25 mouse cellular contexts compared by ENCODE assay signal in genomic region chr4:63267121-63267520, GRCm38 (mm10). TPM values are rescaled to one million over a fixed set of nuclear protein-coding genes. Genes with fewer than 3 reads are reported as not detected.
DNase-seq lines count a peak whose midpoint lies in the region; ATAC-seq and TF ChIP-seq lines count a peak whose summit lies in the region.
"Had no signal": no experiment of that assay in that cellular context is flagged by ENCODE, and none has a peak within 500 bp of the region (broad histone marks: within the 10 kb centered on the region; RNA-seq: fewer than 3 reads in every experiment).

No protein-coding gene starts in this region.

- H3K4me3 ChIP-seq in forebrain, embryonic 15.5 days: no peak overlapping the region
- H3K4me3 ChIP-seq in forebrain, embryonic 11.5 days (ENCODE audit: low read depth, low read length): no peak overlapping the region
- no peak overlapping the region for H3K4me3 ChIP-seq in forebrain, postnatal 0 days (ENCODE audit: low read depth, low read length)
- H3K4me3 ChIP-seq in embryonic facial prominence, embryonic 10.5 days: no peak overlapping the region
- H3K4me3 ChIP-seq: embryonic facial prominence, embryonic 13.5 days; erythroblast, embryonic 14.5 days; heart, embryonic 12.5 days; heart, embryonic 15.5 days; hindbrain, embryonic 10.5 days; hindbrain, embryonic 13.5 days; intestine, embryonic 15.5 days had no signal

- peak; percentile 74 for ATAC-seq in forebrain, embryonic 15.5 days (replicated peaks)
- ATAC-seq in forebrain, embryonic 11.5 days (replicated peaks; ENCODE audit: low FRiP score): no peak
- peak; percentile 89 for ATAC-seq in forebrain, postnatal 0 days
- ATAC-seq: activated CD4-positive, CD25-positive, alpha-beta regulatory T cell, adult 4 months; hindbrain, embryonic 16.5 days; intestine, embryonic 15.5 days had no signal

- no peaks in the 10 kb centered on the region for H3K9me3 ChIP-seq in forebrain, embryonic 15.5 days
- H3K9me3 ChIP-seq in forebrain, embryonic 11.5 days (ENCODE audit: control insufficient read depth, low read length): no peaks in the 10 kb centered on the region
- no peaks in the 10 kb centered on the region for H3K9me3 ChIP-seq in forebrain, postnatal 0 days (ENCODE audit: low read length)
- H3K9me3 ChIP-seq in embryonic facial prominence, embryonic 10.5 days: no peaks in the 10 kb centered on the region
- H3K9me3 ChIP-seq: embryonic facial prominence, embryonic 13.5 days; heart, embryonic 12.5 days; heart, embryonic 15.5 days; hindbrain, embryonic 10.5 days; hindbrain, embryonic 13.5 days; intestine, embryonic 15.5 days had no signal

- no peak for TF ChIP-seq CTCF in forebrain, postnatal 0 days (IDR thresholded peaks at IDR 0.05; ENCODE audit: low read depth)

- H3K4me1 ChIP-seq in forebrain, embryonic 15.5 days: no peaks in the 10 kb centered on the region
- H3K4me1 ChIP-seq in forebrain, embryonic 11.5 days (replicated peaks; ENCODE audit: control insufficient read depth, insufficient read depth, low read length): no peaks in the 10 kb centered on the region
- H3K4me1 ChIP-seq in forebrain, postnatal 0 days (ENCODE audit: insufficient read depth): no peaks in the 10 kb centered on the region
- peaks cover 18% of the 10 kb centered on the region for H3K4me1 ChIP-seq in embryonic facial prominence, embryonic 10.5 days
- H3K4me1 ChIP-seq: intestine, embryonic 15.5 days had no signal

- DNase-seq in cerebellum, postnatal 10 days: peak; percentile 41 to 49
- DNase-seq in cerebellum, adult 9-11 months: no peak
- no peak for DNase-seq in forebrain, embryonic 11.5 days (ENCODE audit: low spot score)
- peak; percentile 75 for DNase-seq in forebrain, postnatal 0 days
- no peak for DNase-seq in embryonic facial prominence, embryonic 10.5 days (ENCODE audit: low spot score)
- DNase-seq: adrenal gland, adult 8-10 months; adrenal gland, postnatal 25 days; cerebellum, adult 11-12 months; cerebellum, adult 8-10 months; gastrocnemius, postnatal 25 days; heart, adult 18-20 months; heart, postnatal 10 days; heart, postnatal 36 days; kidney, adult 11 months; kidney, adult 8-10 months had no signal

- H3K4me2 ChIP-seq in forebrain, embryonic 15.5 days (replicated peaks): no peak overlapping the region
- H3K4me2 ChIP-seq in forebrain, embryonic 11.5 days (ENCODE audit: low read depth, low read length, severe bottlenecking): no peak overlapping the region
- H3K4me2 ChIP-seq in forebrain, postnatal 0 days (ENCODE audit: low read depth): no peak overlapping the region
- H3K4me2 ChIP-seq: embryonic facial prominence, embryonic 13.5 days; heart, embryonic 12.5 days; heart, embryonic 15.5 days; hindbrain, embryonic 13.5 days; intestine, embryonic 15.5 days had no signal

- WGBS in forebrain, embryonic 15.5 days: 65% methylated on average over 4 of the region's 4 CpGs
- WGBS in forebrain, embryonic 11.5 days: 94% methylated on average over 4 of the region's 4 CpGs
- 63% methylated on average over 4 of the region's 4 CpGs for WGBS in forebrain, postnatal 0 days
- WGBS in embryonic facial prominence, embryonic 10.5 days: 96% methylated on average over 4 of the region's 4 CpGs

- H3K36me3 ChIP-seq in forebrain, embryonic 15.5 days: no peaks in the 10 kb centered on the region
- H3K36me3 ChIP-seq in forebrain, embryonic 11.5 days (ENCODE audit: control insufficient read depth, insufficient read depth, low read length): no peaks in the 10 kb centered on the region
- no peaks in the 10 kb centered on the region for H3K36me3 ChIP-seq in forebrain, postnatal 0 days (ENCODE audit: insufficient read depth)
- H3K36me3 ChIP-seq in embryonic facial prominence, embryonic 10.5 days (replicated peaks): peaks cover 6% of the 10 kb centered on the region; the same call in 1 of the 2 replicates
- H3K36me3 ChIP-seq: heart, embryonic 12.5 days; heart, embryonic 15.5 days; hindbrain, embryonic 10.5 days; hindbrain, embryonic 13.5 days had no signal

- no peak overlapping the region for H3K9ac ChIP-seq in forebrain, embryonic 15.5 days (replicated peaks)
- H3K9ac ChIP-seq in forebrain, embryonic 11.5 days (ENCODE audit: low read length): no peak overlapping the region
- no peak overlapping the region for H3K9ac ChIP-seq in forebrain, postnatal 0 days
- H3K9ac ChIP-seq: embryonic facial prominence, embryonic 13.5 days; heart, embryonic 12.5 days; heart, embryonic 15.5 days; hindbrain, embryonic 13.5 days; intestine, embryonic 15.5 days had no signal

- no peak overlapping the region for H3K27ac ChIP-seq in forebrain, embryonic 15.5 days (replicated peaks)
- no peak overlapping the region for H3K27ac ChIP-seq in forebrain, embryonic 11.5 days (ENCODE audit: low read depth, low read length)
- no peak overlapping the region for H3K27ac ChIP-seq in forebrain, postnatal 0 days (ENCODE audit: low read depth, low read length)
- H3K27ac ChIP-seq in embryonic facial prominence, embryonic 10.5 days (replicated peaks): no peak overlapping the region
- H3K27ac ChIP-seq: embryonic facial prominence, embryonic 13.5 days; heart, embryonic 15.5 days; hindbrain, embryonic 10.5 days; hindbrain, embryonic 13.5 days; intestine, embryonic 15.5 days had no signal

- no peaks in the 10 kb centered on the region for H3K27me3 ChIP-seq in forebrain, embryonic 15.5 days
- no peaks in the 10 kb centered on the region for H3K27me3 ChIP-seq in forebrain, embryonic 11.5 days (ENCODE audit: control insufficient read depth, insufficient read depth, low read length)
- H3K27me3 ChIP-seq in forebrain, postnatal 0 days (ENCODE audit: insufficient read depth, low read length): no peaks in the 10 kb centered on the region
- H3K27me3 ChIP-seq in embryonic facial prominence, embryonic 10.5 days (replicated peaks; ENCODE audit: low read depth, poor library complexity, severe bottlenecking): no peaks in the 10 kb centered on the region
- H3K27me3 ChIP-seq: embryonic facial prominence, embryonic 13.5 days; heart, embryonic 15.5 days; hindbrain, embryonic 13.5 days; intestine, embryonic 15.5 days had no signal

RNA-seq across cellular contexts. Expression of gene Col27a1, which starts 53.3 kb away (rescaled TPM):
- polyA plus RNA-seq in forebrain, embryonic 15.5 days (2015; fragmentation: Nextera tagmentation; extraction: Ambion mirVana): 1.3 and 1.4 TPM in 2 replicates
- 3.4 and 3.6 TPM in 2 replicates for polyA plus RNA-seq in forebrain, embryonic 11.5 days (2014; fragmentation: Nextera tagmentation; extraction: Ambion mirVana)
- 2.2 and 5.3 TPM in 2 replicates for total RNA-seq in forebrain, postnatal 0 days (2014; rRNA removed)
- polyA plus RNA-seq in forebrain, postnatal 0 days (2015; fragmentation: Nextera tagmentation; extraction: Ambion mirVana): 0.33 and 0.56 TPM in 2 replicates
- 4.3 and 5.3 TPM in 2 replicates for polyA plus RNA-seq in embryonic facial prominence, embryonic 10.5 days (2016; fragmentation: Nextera tagmentation; extraction: Ambion mirVana)

Comparison
In these comparisons a context has a peak if more than half of its experiments do, and no peak if none do; other contexts are left out.
1. DNase-seq: peak in cerebellum, postnatal 10 days (2 of 2) and forebrain, postnatal 0 days (single experiment); none in cerebellum, adult 9-11 months (single experiment), forebrain, embryonic 11.5 days (single experiment) and embryonic facial prominence, embryonic 10.5 days (single experiment).